Comparison of ENCODE assay signal across 20 mouse cellular contexts in the genomic region with DNA sequence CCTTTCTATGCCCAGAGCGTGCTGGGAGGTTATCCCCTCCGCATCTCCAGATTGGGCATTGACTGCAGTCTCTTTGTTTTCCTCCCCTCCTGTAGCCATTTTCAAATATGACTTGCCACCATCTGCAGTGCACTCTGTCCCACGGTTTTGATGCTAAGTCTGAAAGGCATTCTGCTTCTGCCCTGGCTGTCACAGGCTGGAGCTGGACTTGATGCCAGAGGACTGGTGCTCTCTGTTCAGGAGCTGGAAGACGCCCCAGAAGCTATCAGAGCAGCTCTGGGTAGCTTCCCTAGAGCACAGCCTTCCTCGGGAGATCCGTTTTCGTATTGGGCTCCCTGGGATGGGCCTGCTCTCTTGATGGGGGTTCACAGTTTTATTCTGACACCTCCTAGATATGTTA.
"Had no signal": no experiment of that assay in that cellular context is flagged by ENCODE, and none has a peak within 500 bp of the region (broad histone marks: within the 10 kb centered on the region; RNA-seq: fewer than 3 reads in every experiment).

No protein-coding gene starts in this region.

- H3K9me3 ChIP-seq: kidney, embryonic 15.5 days; liver, embryonic 13.5 days; midbrain, embryonic 12.5 days; neural tube, embryonic 12.5 days; neural tube, embryonic 15.5 days; stomach, embryonic 15.5 days had no signal

- H3K9ac ChIP-seq: kidney, embryonic 15.5 days; liver, embryonic 13.5 days; midbrain, embryonic 12.5 days; neural tube, embryonic 12.5 days; neural tube, embryonic 15.5 days; stomach, embryonic 15.5 days had no signal

- H3K4me2 ChIP-seq: kidney, embryonic 15.5 days; liver, embryonic 13.5 days; midbrain, embryonic 12.5 days; neural tube, embryonic 12.5 days; neural tube, embryonic 15.5 days; stomach, embryonic 15.5 days had no signal

- H3K27ac ChIP-seq: kidney, embryonic 15.5 days; left cerebral cortex, adult 2 months; liver, embryonic 13.5 days; midbrain, embryonic 12.5 days; neural tube, embryonic 12.5 days; neural tube, embryonic 15.5 days; stomach, embryonic 15.5 days had no signal

- H3K4me3 ChIP-seq: kidney, embryonic 15.5 days; left cerebral cortex, adult 2 months; liver, embryonic 13.5 days; midbrain, embryonic 12.5 days; myocyte; neural tube, embryonic 12.5 days; neural tube, embryonic 15.5 days; stomach, embryonic 15.5 days had no signal

- DNase-seq: kidney, postnatal 10 days; kidney, postnatal 36 days; layer of hippocampus, postnatal 36 days; liver, embryonic 13.5 days; lung, adult 2 months; lung, postnatal 14 days; lung, postnatal 4 days; right cerebral cortex, adult 18-20 months; right cerebral cortex, postnatal 14 days; spleen, adult 18-20 months; thymus, adult 18-20 months; thymus, postnatal 36 days had no signal

- H3K4me1 ChIP-seq: kidney, embryonic 15.5 days; liver, embryonic 13.5 days; midbrain, embryonic 12.5 days; stomach, embryonic 15.5 days had no signal

- ATAC-seq: midbrain, embryonic 16.5 days had no signal

- H3K36me3 ChIP-seq: stomach, embryonic 15.5 days had no signal

- H3K27me3 ChIP-seq: kidney, embryonic 15.5 days; liver, embryonic 13.5 days; midbrain, embryonic 12.5 days; neural tube, embryonic 12.5 days; neural tube, embryonic 15.5 days; stomach, embryonic 15.5 days had no signal
